Mouse (Mus musculus): Measurements from ENCODE around the gene Rsph1. TPM values are rescaled to one million over a fixed set of nuclear protein-coding genes. Genes with fewer than 3 reads are reported as not detected.

Rsph1 gene
- polyA plus RNA-seq, 1 experiment from 2014 or later, result 0.62 TPM

DNA sequence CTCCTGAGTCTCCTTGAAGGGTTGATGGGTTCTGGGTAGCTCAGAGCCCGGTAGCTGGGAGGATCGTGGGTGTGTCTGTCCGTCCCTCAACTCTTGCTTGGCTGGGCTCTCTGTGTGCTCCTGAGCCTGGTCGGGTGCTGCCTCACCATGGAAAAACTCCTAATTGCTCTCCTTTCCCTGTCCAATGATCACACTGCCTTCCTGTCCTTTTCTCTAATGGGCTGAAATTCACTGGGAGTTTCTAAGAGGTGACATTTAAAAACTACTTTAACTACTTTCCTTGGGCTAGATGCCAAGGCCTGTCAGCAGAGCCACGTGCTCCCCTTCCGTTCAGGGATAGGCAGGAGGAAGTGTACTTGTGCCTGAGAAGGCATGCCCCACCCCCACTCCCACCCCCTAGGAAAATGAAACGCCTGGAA lies 20.3 kb upstream of the Rsph1 start:
- peak; percentile 44; the same call in 1 of the 2 replicates for ATAC-seq (ENCODE audit: insufficient number of reproducible peaks, insufficient read depth, low FRiP score, low read depth)
- Histone ChIP-seq H3K9ac (replicated peaks; ENCODE audit: low read depth, low read length) (no peak overlapping the region), H3K27me3 (ENCODE audit: control insufficient read depth, insufficient read depth, low read length) (0 out of 2 replicates have a peak, but pooled peaks cover 2% of the 10 kb centered on the region), H3K27ac (ENCODE audit: low read length) (no peak overlapping the region; the same call in 1 of the 2 replicates), H3K4me2 (replicated peaks; ENCODE audit: low read depth, low read length) (peak overlapping the region; percentile 96), H3K36me3 (ENCODE audit: control insufficient read depth, insufficient read depth, low read length) (no peaks in the 10 kb centered on the region), H3K9me3 (ENCODE audit: control insufficient read depth, low read depth, low read length) (no peaks in the 10 kb centered on the region), H3K4me3 (ENCODE audit: low read depth, low read length) (no peak overlapping the region), H3K4me1 (ENCODE audit: control insufficient read depth, insufficient read depth, low read length) (peaks cover 11% of the 10 kb centered on the region; the same call in 1 of the 2 replicates)
- WGBS, result 5% methylated on average over 7 of the region's 7 CpGs

- 0 out of 2 replicates have a peak, but pooled peaks cover 2% of the 10 kb centered on the region for H3K27me3 ChIP-seq (ENCODE audit: control insufficient read depth, insufficient read depth, low read length)
- peak overlapping the region; percentile 96 for H3K4me2 ChIP-seq (replicated peaks; ENCODE audit: low read depth, low read length)
- H3K27ac ChIP-seq (ENCODE audit: low read length), result peak overlapping the region; percentile 56; the same call in 1 of the 2 replicates
- no peaks in the 10 kb centered on the region for H3K36me3 ChIP-seq (ENCODE audit: control insufficient read depth, insufficient read depth, low read length)
- H3K9ac ChIP-seq (replicated peaks; ENCODE audit: low read depth, low read length), result peak overlapping the region; percentile 29; the same call in 1 of the 2 replicates
- under 1% methylated on average over 62 of the region's 68 CpGs for WGBS
- peak; percentile 74 for ATAC-seq (ENCODE audit: insufficient number of reproducible peaks, insufficient read depth, low FRiP score, low read depth)
- peak overlapping the region; percentile 50 for H3K4me3 ChIP-seq (ENCODE audit: low read depth, low read length)
- no peaks in the 10 kb centered on the region for H3K9me3 ChIP-seq (ENCODE audit: control insufficient read depth, low read depth, low read length)
- H3K4me1 ChIP-seq (ENCODE audit: control insufficient read depth, insufficient read depth, low read length), result peaks cover 11% of the 10 kb centered on the region; the same call in 1 of the 2 replicates
Measured at GRCm38 (mm10) chr17:31295892-31296781, 19.0 kb upstream of the Rsph1 start.

DNA sequence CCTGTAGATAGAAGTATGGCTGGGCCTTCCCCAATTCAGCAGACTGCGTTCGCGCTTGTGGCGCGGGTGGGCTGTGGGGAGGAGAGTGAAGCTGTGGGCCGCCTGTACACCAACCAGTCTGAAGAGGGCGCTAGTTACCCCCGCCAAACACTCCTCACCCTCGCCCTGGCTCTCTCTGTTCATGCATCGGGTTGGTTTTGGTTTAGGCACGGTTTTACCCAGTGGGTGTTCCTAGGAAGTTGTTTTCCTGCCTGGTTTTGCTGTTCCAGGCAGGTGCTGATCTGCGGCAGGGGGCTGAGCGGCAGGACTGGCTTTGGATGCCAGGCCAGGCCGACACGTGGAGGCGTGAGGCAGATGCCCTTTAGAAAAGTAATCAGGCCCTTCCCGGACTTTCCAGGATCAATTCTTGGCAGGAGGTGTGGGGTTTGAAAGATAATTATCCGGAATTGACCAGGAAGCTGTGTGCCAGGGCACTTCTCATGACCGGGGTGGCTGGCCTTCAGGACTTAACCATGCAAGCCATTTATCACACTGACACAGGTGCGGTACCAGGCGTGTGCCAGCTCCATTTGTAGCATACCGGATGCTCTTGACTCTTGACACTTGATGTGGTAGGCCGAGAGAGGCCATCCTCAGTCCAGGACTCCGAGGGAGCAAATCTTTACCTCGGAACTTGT lies 18.2 kb upstream of the Rsph1 start:
- H3K27me3 ChIP-seq (ENCODE audit: control insufficient read depth, insufficient read depth, low read length), result 0 out of 2 replicates have a peak, but pooled peaks cover 2% of the 10 kb centered on the region
- H3K9me3 ChIP-seq (ENCODE audit: control insufficient read depth, low read depth, low read length), result no peaks in the 10 kb centered on the region
- peak overlapping the region; percentile 50 for H3K4me3 ChIP-seq (ENCODE audit: low read depth, low read length)
- 24% methylated on average over 25 of the region's 25 CpGs for WGBS
- H3K4me2 ChIP-seq (replicated peaks; ENCODE audit: low read depth, low read length), result peak overlapping the region; percentile 96
- no peak overlapping the region for H3K27ac ChIP-seq (ENCODE audit: low read length)
- peaks cover 11% of the 10 kb centered on the region; the same call in 1 of the 2 replicates for H3K4me1 ChIP-seq (ENCODE audit: control insufficient read depth, insufficient read depth, low read length)
- peak overlapping the region; percentile 29; the same call in 1 of the 2 replicates for H3K9ac ChIP-seq (replicated peaks; ENCODE audit: low read depth, low read length)
- H3K36me3 ChIP-seq (ENCODE audit: control insufficient read depth, insufficient read depth, low read length), result no peaks in the 10 kb centered on the region
- ATAC-seq (ENCODE audit: insufficient number of reproducible peaks, insufficient read depth, low FRiP score, low read depth), result peak; percentile 10; the same call in 1 of the 2 replicates

- H3K27ac ChIP-seq (ENCODE audit: low read length), result no peak overlapping the region
- no peak for ATAC-seq (ENCODE audit: insufficient number of reproducible peaks, insufficient read depth, low FRiP score, low read depth)
- no peaks in the 10 kb centered on the region for H3K9me3 ChIP-seq (ENCODE audit: control insufficient read depth, low read depth, low read length)
- no peak overlapping the region for H3K4me3 ChIP-seq (ENCODE audit: low read depth, low read length)
- H3K4me1 ChIP-seq (ENCODE audit: control insufficient read depth, insufficient read depth, low read length), result peaks cover 11% of the 10 kb centered on the region; the same call in 1 of the 2 replicates
- H3K9ac ChIP-seq (replicated peaks; ENCODE audit: low read depth, low read length), result no peak overlapping the region
- 0 out of 2 replicates have a peak, but pooled peaks cover 2% of the 10 kb centered on the region for H3K27me3 ChIP-seq (ENCODE audit: control insufficient read depth, insufficient read depth, low read length)
- peak overlapping the region; percentile 96 for H3K4me2 ChIP-seq (replicated peaks; ENCODE audit: low read depth, low read length)
- WGBS, result 82% methylated on average over 15 of the region's 15 CpGs
- H3K36me3 ChIP-seq (ENCODE audit: control insufficient read depth, insufficient read depth, low read length), result no peaks in the 10 kb centered on the region
Measured at GRCm38 (mm10) chr17:31294363-31295214, 17.4 kb upstream of the Rsph1 start.

DNA sequence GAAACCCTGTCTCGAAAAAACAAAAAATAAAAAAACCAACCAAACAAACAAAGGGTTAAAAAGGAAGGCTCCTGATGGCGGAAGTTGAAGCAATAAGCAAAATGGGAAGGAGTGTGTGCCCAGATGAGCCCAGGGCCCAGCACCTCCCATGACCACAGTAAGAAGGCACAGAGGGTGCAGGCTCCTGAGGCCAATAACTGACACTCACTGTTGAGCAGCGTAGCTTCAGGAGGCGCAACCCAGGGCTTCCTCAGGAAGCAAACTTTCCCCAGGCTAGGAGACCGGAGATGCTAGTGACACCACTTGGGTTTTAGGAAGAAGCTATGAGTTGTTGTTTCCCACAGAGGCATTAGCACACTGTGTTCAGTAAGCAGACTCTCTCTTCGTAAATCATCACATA lies 13.7 kb upstream of the Rsph1 start:
- Histone ChIP-seq H3K4me2 (replicated peaks; ENCODE audit: low read depth, low read length) (no peak overlapping the region), H3K27ac (ENCODE audit: low read length) (no peak overlapping the region), H3K36me3 (ENCODE audit: control insufficient read depth, insufficient read depth, low read length) (no peaks in the 10 kb centered on the region), H3K4me3 (ENCODE audit: low read depth, low read length) (no peak overlapping the region), H3K4me1 (ENCODE audit: control insufficient read depth, insufficient read depth, low read length) (peaks cover 6% of the 10 kb centered on the region; the same call in 1 of the 2 replicates), H3K9ac (replicated peaks; ENCODE audit: low read depth, low read length) (no peak overlapping the region), H3K9me3 (ENCODE audit: control insufficient read depth, low read depth, low read length) (no peaks in the 10 kb centered on the region), H3K27me3 (ENCODE audit: control insufficient read depth, insufficient read depth, low read length) (0 out of 2 replicates have a peak, but pooled peaks cover 2% of the 10 kb centered on the region)
- ATAC-seq (ENCODE audit: insufficient number of reproducible peaks, insufficient read depth, low FRiP score, low read depth), result no peak
- 75% methylated on average over 6 of the region's 6 CpGs for WGBS

GRCm38 (mm10) chr17:31290311-31290710 lies 13.1 kb upstream of the Rsph1 start:
- Histone ChIP-seq H3K36me3 (ENCODE audit: control insufficient read depth, insufficient read depth, low read length) (no peaks in the 10 kb centered on the region), H3K27me3 (ENCODE audit: control insufficient read depth, insufficient read depth, low read length) (no peaks in the 10 kb centered on the region)

DNA sequence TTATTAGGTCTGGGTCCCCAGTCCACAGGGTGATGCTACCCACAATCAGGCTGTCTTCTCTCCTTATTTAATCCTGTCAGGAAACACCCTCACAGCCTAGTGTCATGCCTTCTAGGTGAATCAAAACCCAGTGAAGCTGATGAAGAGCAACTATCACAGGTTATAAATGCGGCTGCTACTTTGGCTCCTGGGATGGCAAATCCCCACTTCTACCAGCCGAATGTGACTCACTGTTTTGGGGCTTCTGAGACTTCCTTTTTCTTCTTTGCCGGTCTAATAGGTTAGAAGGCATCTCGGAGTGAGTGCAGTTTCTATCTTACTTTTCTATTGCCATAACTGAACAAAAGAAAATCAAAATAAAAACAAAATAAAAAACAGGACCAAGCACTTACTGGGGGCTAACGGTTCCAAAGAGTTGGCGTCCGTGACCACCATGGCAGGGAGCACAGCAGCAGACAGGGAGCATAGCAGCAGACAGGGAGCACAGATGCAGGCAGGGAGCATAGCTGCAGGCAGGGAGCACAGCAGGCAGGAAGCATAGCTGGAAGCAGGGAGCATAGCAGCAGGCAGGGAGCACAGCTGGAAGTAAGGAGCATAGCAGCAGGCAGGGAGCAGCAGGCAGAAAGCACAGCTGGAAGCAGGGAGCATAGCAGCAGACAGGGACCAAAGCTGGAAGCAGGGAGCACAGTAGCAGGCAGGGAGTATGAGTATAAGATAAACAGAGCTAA lies 12.0 kb upstream of the Rsph1 start:
- no peaks in the 10 kb centered on the region for H3K27me3 ChIP-seq (ENCODE audit: control insufficient read depth, insufficient read depth, low read length)
- H3K4me3 ChIP-seq (ENCODE audit: low read depth, low read length), result no peak overlapping the region
- no peaks in the 10 kb centered on the region for H3K4me1 ChIP-seq (ENCODE audit: control insufficient read depth, insufficient read depth, low read length)
- ATAC-seq (ENCODE audit: insufficient number of reproducible peaks, insufficient read depth, low FRiP score, low read depth), result no peak
- no peak overlapping the region for H3K27ac ChIP-seq (ENCODE audit: low read length)
- H3K36me3 ChIP-seq (ENCODE audit: control insufficient read depth, insufficient read depth, low read length), result no peaks in the 10 kb centered on the region
- no peak overlapping the region for H3K9ac ChIP-seq (replicated peaks; ENCODE audit: low read depth, low read length)
- no peak overlapping the region for H3K4me2 ChIP-seq (replicated peaks; ENCODE audit: low read depth, low read length)
- no peaks in the 10 kb centered on the region for H3K9me3 ChIP-seq (ENCODE audit: control insufficient read depth, low read depth, low read length)
- WGBS, result 65% methylated on average over 7 of the region's 7 CpGs

More at GRCm38 (mm10) chr17:31290311-31290710, 13.1 kb upstream of the Rsph1 start:
- Histone ChIP-seq H3K4me3 (ENCODE audit: low read depth, low read length) (no peak overlapping the region), H3K9me3 (ENCODE audit: control insufficient read depth, low read depth, low read length) (no peaks in the 10 kb centered on the region), H3K4me2 (replicated peaks; ENCODE audit: low read depth, low read length) (no peak overlapping the region), H3K9ac (replicated peaks; ENCODE audit: low read depth, low read length) (no peak overlapping the region), H3K27ac (ENCODE audit: low read length) (no peak overlapping the region), H3K4me1 (ENCODE audit: control insufficient read depth, insufficient read depth, low read length) (peaks cover 3% of the 10 kb centered on the region; the same call in 1 of the 2 replicates)
- no peak for ATAC-seq (ENCODE audit: insufficient number of reproducible peaks, insufficient read depth, low FRiP score, low read depth)

All from stomach, embryonic 14.5 days (tissue).